Mouse (Mus musculus): ENCODE data around the gene Mllt3. TPM values are rescaled to one million over a fixed set of nuclear protein-coding genes. Genes with fewer than 3 reads are reported as not detected.

Mllt3 gene
- total and polyA plus RNA-seq, 2 experiments from 2014 or later, result 22.7 to 62.9 TPM

DNA sequence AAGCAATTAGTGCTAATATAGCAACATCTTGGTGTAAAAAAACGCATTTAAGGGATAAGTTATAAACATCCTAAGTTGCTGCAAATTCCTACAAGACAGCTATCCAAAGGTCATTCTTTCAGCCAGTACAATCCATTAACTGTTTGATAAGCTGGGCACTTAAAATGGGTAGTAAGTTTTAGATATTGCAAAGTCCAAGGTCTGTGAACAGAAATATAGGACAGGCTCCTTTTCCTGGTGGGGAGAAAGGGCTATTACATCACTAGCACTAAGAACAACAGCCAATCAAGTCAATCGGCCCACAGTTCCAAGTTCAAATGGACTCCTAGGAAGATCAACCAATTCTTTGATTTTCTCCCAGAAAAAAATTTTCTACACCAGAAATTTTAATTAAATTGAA is 221.3 kb downstream of the Mllt3 start:
- Histone ChIP-seq H3K27me3 (ENCODE audit: insufficient read depth, low read length) (no peaks in the 10 kb centered on the region), H3K36me3 (ENCODE audit: insufficient read depth, low read length) (no peaks in the 10 kb centered on the region), H3K4me1 (ENCODE audit: insufficient read depth, low read length) (no peaks in the 10 kb centered on the region), H3K4me2 (ENCODE audit: low read depth, low read length) (no peak overlapping the region), H3K9ac (replicated peaks; ENCODE audit: low read length) (no peak overlapping the region), H3K27ac (no peak overlapping the region), H3K9me3 (ENCODE audit: low read length) (no peaks in the 10 kb centered on the region), H3K4me3 (ENCODE audit: low read length) (no peak overlapping the region)
- WGBS, result 93% methylated on average over 2 of the region's 2 CpGs
- ATAC-seq, result no peak
- TF ChIP-seq CTCF (IDR thresholded peaks at IDR 0.05; ENCODE audit: low read depth), result no peak
- DNase-seq (ENCODE audit: low spot score), result no peak

DNA sequence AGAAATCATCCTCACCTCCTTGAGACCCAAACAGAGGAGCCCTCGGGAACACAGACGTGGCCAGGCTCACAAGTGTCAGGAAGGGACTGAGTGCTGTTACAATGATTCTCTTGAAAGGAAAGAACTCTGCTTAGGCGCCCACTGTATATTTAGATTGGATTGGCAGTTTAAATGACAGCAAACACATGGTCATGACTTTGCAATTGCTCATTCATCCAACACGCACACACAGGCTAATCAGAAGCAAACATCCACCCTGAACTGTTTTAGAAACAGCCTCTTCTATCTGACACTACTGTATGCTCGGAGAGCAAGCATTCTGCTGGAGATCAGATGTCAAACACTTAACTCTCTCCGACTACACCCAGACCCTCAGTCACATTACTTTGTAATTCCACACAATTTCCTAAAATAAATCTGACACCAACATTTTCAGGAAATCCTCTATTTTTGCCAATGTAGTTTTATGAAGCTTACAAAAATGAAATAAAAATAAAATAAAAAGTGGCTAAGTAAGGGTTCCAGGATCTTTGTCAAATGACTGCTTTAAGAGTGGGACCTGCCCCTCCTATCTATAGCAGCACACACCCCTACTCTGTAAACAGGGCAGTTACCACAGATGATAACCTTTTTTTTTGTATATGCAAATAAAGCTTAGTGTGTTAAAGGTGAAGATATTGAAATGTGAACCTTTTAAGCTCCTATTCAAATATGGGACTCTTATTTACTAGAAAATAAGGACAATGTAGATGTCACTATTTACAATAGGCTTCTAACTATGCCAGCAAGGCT is 226.8 kb downstream of the Mllt3 start:
- Histone ChIP-seq H3K36me3 (ENCODE audit: insufficient read depth, low read length) (no peaks in the 10 kb centered on the region), H3K27ac (no peak overlapping the region), H3K9ac (replicated peaks; ENCODE audit: low read length) (no peak overlapping the region), H3K4me1 (ENCODE audit: insufficient read depth, low read length) (no peaks in the 10 kb centered on the region; the same call in 1 of the 2 replicates), H3K27me3 (ENCODE audit: insufficient read depth, low read length) (no peaks in the 10 kb centered on the region), H3K9me3 (ENCODE audit: low read length) (no peaks in the 10 kb centered on the region), H3K4me3 (ENCODE audit: low read length) (no peak overlapping the region), H3K4me2 (ENCODE audit: low read depth, low read length) (no peak overlapping the region)
- ATAC-seq (no peak), DNase-seq (ENCODE audit: low spot score) (no peak)
- TF ChIP-seq CTCF (IDR thresholded peaks at IDR 0.05; ENCODE audit: low read depth), result no peak
- WGBS, result 32% methylated on average over 6 of the region's 6 CpGs

DNA sequence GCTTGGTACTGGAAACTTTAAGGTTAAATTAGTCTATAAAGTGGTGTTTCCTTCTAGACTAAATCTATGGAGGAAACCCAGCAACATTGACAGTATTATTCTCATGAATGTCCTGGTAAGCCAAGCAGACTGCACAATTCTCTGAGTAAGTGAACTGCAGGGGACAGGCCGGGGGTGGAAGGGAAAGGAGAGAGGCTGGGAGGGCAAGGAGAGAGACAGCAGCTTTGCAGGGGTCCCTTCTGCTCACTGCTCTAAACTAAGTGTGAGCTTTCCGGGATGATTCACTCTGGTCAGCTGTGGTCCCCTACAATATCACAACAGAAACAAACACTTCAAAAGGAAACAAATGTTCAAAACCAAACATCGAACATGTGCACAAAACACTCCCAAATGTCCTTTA is 228.6 kb downstream of the Mllt3 start:
- Histone ChIP-seq H3K9me3 (ENCODE audit: low read length) (no peaks in the 10 kb centered on the region), H3K9ac (replicated peaks; ENCODE audit: low read length) (no peak overlapping the region), H3K4me3 (ENCODE audit: low read length) (no peak overlapping the region), H3K36me3 (ENCODE audit: insufficient read depth, low read length) (no peaks in the 10 kb centered on the region), H3K4me1 (ENCODE audit: insufficient read depth, low read length) (no peaks in the 10 kb centered on the region; the same call in 1 of the 2 replicates), H3K4me2 (ENCODE audit: low read depth, low read length) (no peak overlapping the region), H3K27ac (no peak overlapping the region), H3K27me3 (ENCODE audit: insufficient read depth, low read length) (no peaks in the 10 kb centered on the region)
- DNase-seq (ENCODE audit: low spot score) (no peak), ATAC-seq (no peak)
- TF ChIP-seq CTCF (IDR thresholded peaks at IDR 0.05; ENCODE audit: low read depth), result no peak
- 29% methylated on average over 3 of the region's 3 CpGs for WGBS

DNA sequence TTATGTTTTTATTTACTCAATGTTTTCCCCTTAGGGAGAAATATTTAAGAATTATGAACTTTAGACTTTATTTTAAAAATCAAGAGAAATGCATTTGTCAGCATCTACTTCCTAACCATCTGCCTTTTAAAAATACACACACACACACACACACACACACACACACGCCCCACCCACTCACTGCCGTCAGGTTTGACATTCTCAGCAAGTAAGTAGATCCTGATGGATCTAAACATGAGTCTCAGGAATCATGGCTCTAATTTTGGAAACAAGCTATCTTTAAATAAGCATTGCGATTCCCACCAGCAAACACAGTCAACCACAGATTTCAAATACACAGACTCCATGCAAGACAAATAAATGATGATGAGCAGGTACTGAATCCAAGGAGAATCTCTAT is 229.9 kb downstream of the Mllt3 start:
- H3K27me3 ChIP-seq (ENCODE audit: insufficient read depth, low read length), result no peaks in the 10 kb centered on the region
- WGBS, result 84% methylated on average over 3 of the region's 3 CpGs

DNA sequence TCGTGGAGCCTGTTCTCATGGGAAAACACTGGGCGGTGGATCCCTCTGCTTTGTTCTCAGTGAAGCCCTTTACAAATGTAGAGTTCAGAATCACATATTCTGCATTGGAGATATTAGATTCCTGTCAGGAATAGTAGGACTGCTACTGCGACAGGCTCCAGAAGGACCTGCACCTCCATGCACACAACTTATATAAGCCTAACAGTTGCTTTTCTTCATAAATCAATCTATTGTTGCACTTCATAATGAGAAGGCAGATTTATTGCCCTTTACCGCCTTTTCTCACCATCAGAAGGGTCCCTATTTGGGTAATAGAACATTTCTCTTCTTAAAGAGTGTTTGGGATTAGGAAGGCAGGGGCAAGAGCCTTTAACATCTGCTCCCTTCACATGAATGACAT is 231.0 kb downstream of the Mllt3 start:
- Histone ChIP-seq H3K27me3 (ENCODE audit: insufficient read depth, low read length) (no peaks in the 10 kb centered on the region), H3K9ac (replicated peaks; ENCODE audit: low read length) (no peak overlapping the region), H3K4me1 (ENCODE audit: insufficient read depth, low read length) (no peaks in the 10 kb centered on the region; the same call in 1 of the 2 replicates), H3K4me3 (ENCODE audit: low read length) (no peak overlapping the region), H3K4me2 (ENCODE audit: low read depth, low read length) (no peak overlapping the region), H3K36me3 (ENCODE audit: insufficient read depth, low read length) (no peaks in the 10 kb centered on the region), H3K9me3 (ENCODE audit: low read length) (no peaks in the 10 kb centered on the region), H3K27ac (no peak overlapping the region)
- TF ChIP-seq CTCF (IDR thresholded peaks at IDR 0.05; ENCODE audit: low read depth), result no peak
- WGBS, result 71% methylated on average over 4 of the region's 4 CpGs
- DNase-seq (ENCODE audit: low spot score) (no peak), ATAC-seq (no peak)

More for the DNA sequence above, 229.9 kb downstream of the Mllt3 start:
- H3K9me3 ChIP-seq (ENCODE audit: low read length), result no peaks in the 10 kb centered on the region
- H3K9ac ChIP-seq (replicated peaks; ENCODE audit: low read length), result no peak overlapping the region
- TF ChIP-seq CTCF (IDR thresholded peaks at IDR 0.05; ENCODE audit: low read depth), result no peak
- H3K4me3 ChIP-seq (ENCODE audit: low read length), result no peak overlapping the region
- DNase-seq (ENCODE audit: low spot score) (no peak), ATAC-seq (no peak)
- no peak overlapping the region for H3K27ac ChIP-seq
- H3K36me3 ChIP-seq (ENCODE audit: insufficient read depth, low read length), result no peaks in the 10 kb centered on the region
- H3K4me1 ChIP-seq (ENCODE audit: insufficient read depth, low read length), result no peaks in the 10 kb centered on the region; the same call in 1 of the 2 replicates
- H3K4me2 ChIP-seq (ENCODE audit: low read depth, low read length), result no peak overlapping the region

DNA sequence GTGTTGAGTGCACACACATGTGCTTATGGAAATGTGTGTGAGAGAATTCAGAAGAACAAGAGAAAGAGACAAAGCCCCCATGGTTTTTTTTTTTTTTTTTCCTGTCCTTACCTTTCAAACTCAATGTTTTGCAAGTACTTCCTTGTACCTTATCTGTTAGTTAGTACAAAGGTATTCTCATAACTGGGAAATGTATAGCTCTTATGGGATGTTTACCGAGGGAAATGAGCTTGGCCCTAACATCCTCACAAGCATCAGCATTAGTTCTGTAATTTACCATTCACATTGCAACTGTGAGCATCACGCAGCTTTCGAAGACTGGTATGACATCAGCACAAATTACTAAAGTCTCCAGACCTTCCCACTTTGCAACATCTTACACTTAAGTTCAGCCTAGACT is 231.8 kb downstream of the Mllt3 start:
- DNase-seq (ENCODE audit: low spot score) (no peak), ATAC-seq (no peak)
- H3K27me3 ChIP-seq (ENCODE audit: insufficient read depth, low read length), result no peaks in the 10 kb centered on the region
- no peaks in the 10 kb centered on the region for H3K9me3 ChIP-seq (ENCODE audit: low read length)
- WGBS, result 90% methylated on average over 3 of the region's 3 CpGs
- H3K27ac ChIP-seq, result no peak overlapping the region
- no peaks in the 10 kb centered on the region for H3K36me3 ChIP-seq (ENCODE audit: insufficient read depth, low read length)
- no peak overlapping the region for H3K4me2 ChIP-seq (ENCODE audit: low read depth, low read length)
- TF ChIP-seq CTCF (IDR thresholded peaks at IDR 0.05; ENCODE audit: low read depth), result no peak
- no peaks in the 10 kb centered on the region; the same call in 1 of the 2 replicates for H3K4me1 ChIP-seq (ENCODE audit: insufficient read depth, low read length)
- no peak overlapping the region for H3K9ac ChIP-seq (replicated peaks; ENCODE audit: low read length)
- no peak overlapping the region for H3K4me3 ChIP-seq (ENCODE audit: low read length)

DNA sequence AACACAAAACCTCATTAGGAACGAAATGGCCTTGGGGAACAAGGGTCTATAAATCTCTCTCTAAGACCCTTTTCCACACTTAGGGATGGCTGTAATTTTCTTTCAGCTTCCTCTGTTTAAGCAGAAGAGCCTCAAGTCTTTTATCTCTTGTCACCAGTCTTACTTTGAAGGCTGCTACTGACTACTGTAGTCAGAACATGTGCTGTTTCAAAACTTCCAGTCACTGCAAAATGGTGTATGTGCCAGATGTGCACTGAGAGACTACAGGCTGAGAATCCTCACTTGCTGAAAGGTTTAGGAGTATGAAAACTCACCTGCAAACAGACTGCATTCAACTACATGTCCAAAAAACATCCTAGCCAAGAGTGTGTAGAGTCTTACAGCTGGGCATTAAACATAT is 232.9 kb downstream of the Mllt3 start:
- whole genome bisulfite sequencing, result 97% methylated on average over 1 of the region's 1 CpGs
- no peak overlapping the region for H3K9ac ChIP-seq (replicated peaks; ENCODE audit: low read length)
- ATAC-seq, result no peak
- no peak overlapping the region for H3K4me2 ChIP-seq (ENCODE audit: low read depth, low read length)
- TF ChIP-seq CTCF (IDR thresholded peaks at IDR 0.05; ENCODE audit: low read depth), result no peak
- no peaks in the 10 kb centered on the region for H3K36me3 ChIP-seq (ENCODE audit: insufficient read depth, low read length)
- H3K27ac ChIP-seq, result no peak overlapping the region
- H3K9me3 ChIP-seq (ENCODE audit: low read length), result no peaks in the 10 kb centered on the region
- no peak overlapping the region for H3K4me3 ChIP-seq (ENCODE audit: low read length)
- H3K27me3 ChIP-seq (ENCODE audit: insufficient read depth, low read length), result no peaks in the 10 kb centered on the region
- no peaks in the 10 kb centered on the region for H3K4me1 ChIP-seq (ENCODE audit: insufficient read depth, low read length)
- DNase-seq (ENCODE audit: low spot score), result no peak
